Mouse (Mus musculus): Measurements from ENCODE around the gene Hs2st1. TPM values are rescaled to one million over a fixed set of nuclear protein-coding genes. Genes with fewer than 3 reads are reported as not detected.

Hs2st1 gene
- polyA plus RNA-seq, 1 experiment from 2014 or later, result 12.7 TPM

GRCm38 (mm10) chr3:144604205-144604604 is 34.2 kb upstream of the Hs2st1 start:
- WGBS, result 77% methylated on average over 7 of the region's 7 CpGs
- Histone ChIP-seq H3K36me3 (replicated peaks) (peaks cover 25% of the 10 kb centered on the region), H3K4me3 (no peak overlapping the region), H3K27me3 (replicated peaks; ENCODE audit: low read depth, poor library complexity, severe bottlenecking) (no peaks in the 10 kb centered on the region), H3K4me1 (peaks cover 7% of the 10 kb centered on the region), H3K9me3 (no peaks in the 10 kb centered on the region), H3K27ac (replicated peaks) (no peak overlapping the region)
- no peak for DNase-seq (ENCODE audit: low spot score)

- no peak for DNase-seq (ENCODE audit: low spot score)
These were observed 33.6 kb upstream of the Hs2st1 start for GRCm38 (mm10) chr3:144603558-144603957.

GRCm38 (mm10) chr3:144602819-144603218 is 32.8 kb upstream of the Hs2st1 start:
- peaks cover 36% of the 10 kb centered on the region for H3K36me3 ChIP-seq (replicated peaks)
- no peaks in the 10 kb centered on the region for H3K9me3 ChIP-seq
- H3K4me1 ChIP-seq, result peaks cover 7% of the 10 kb centered on the region
- DNase-seq (ENCODE audit: low spot score), result no peak
- H3K27me3 ChIP-seq (replicated peaks; ENCODE audit: low read depth, poor library complexity, severe bottlenecking), result no peaks in the 10 kb centered on the region
- H3K27ac ChIP-seq (replicated peaks), result no peak overlapping the region
- H3K4me3 ChIP-seq, result no peak overlapping the region
- WGBS, result 73% methylated on average over 7 of the region's 7 CpGs

More at GRCm38 (mm10) chr3:144603558-144603957, 33.6 kb upstream of the Hs2st1 start:
- peaks cover 29% of the 10 kb centered on the region for H3K36me3 ChIP-seq (replicated peaks)
- no peak overlapping the region for H3K27ac ChIP-seq (replicated peaks)
- no peaks in the 10 kb centered on the region for H3K27me3 ChIP-seq (replicated peaks; ENCODE audit: low read depth, poor library complexity, severe bottlenecking)
- WGBS, result 85% methylated on average over 3 of the region's 3 CpGs
- H3K4me3 ChIP-seq, result no peak overlapping the region
- no peaks in the 10 kb centered on the region for H3K9me3 ChIP-seq
- H3K4me1 ChIP-seq, result peaks cover 7% of the 10 kb centered on the region

- Histone ChIP-seq H3K36me3 (replicated peaks) (peaks cover 39% of the 10 kb centered on the region), H3K4me3 (no peak overlapping the region), H3K27ac (replicated peaks) (no peak overlapping the region), H3K27me3 (replicated peaks; ENCODE audit: low read depth, poor library complexity, severe bottlenecking) (no peaks in the 10 kb centered on the region), H3K9me3 (no peaks in the 10 kb centered on the region), H3K4me1 (peaks cover 7% of the 10 kb centered on the region)
- no peak for DNase-seq (ENCODE audit: low spot score)
- 69% methylated on average over 4 of the region's 4 CpGs for WGBS
These were observed 32.4 kb upstream of the Hs2st1 start for GRCm38 (mm10) chr3:144602413-144602812.

- H3K4me1 ChIP-seq, result peaks cover 7% of the 10 kb centered on the region
- H3K27ac ChIP-seq (replicated peaks), result no peak overlapping the region
- 89% methylated on average over 12 of the region's 12 CpGs for WGBS
- no peaks in the 10 kb centered on the region for H3K27me3 ChIP-seq (replicated peaks; ENCODE audit: low read depth, poor library complexity, severe bottlenecking)
- no peaks in the 10 kb centered on the region for H3K9me3 ChIP-seq
- no peak for DNase-seq (ENCODE audit: low spot score)
- H3K4me3 ChIP-seq, result no peak overlapping the region
- peaks cover 75% of the 10 kb centered on the region for H3K36me3 ChIP-seq (replicated peaks)
These were observed 27.9 kb upstream of the Hs2st1 start for GRCm38 (mm10) chr3:144597790-144598467.

GRCm38 (mm10) chr3:144597121-144597520 is 27.1 kb upstream of the Hs2st1 start:
- no peak for DNase-seq (ENCODE audit: low spot score)
- peaks cover 79% of the 10 kb centered on the region for H3K36me3 ChIP-seq (replicated peaks)
- 83% methylated on average over 4 of the region's 4 CpGs for WGBS

GRCm38 (mm10) chr3:144592992-144593785 is 23.2 kb upstream of the Hs2st1 start:
- peaks cover 84% of the 10 kb centered on the region for H3K36me3 ChIP-seq (replicated peaks)
- WGBS, result 84% methylated on average over 9 of the region's 9 CpGs
- DNase-seq (ENCODE audit: low spot score), result no peak

More at GRCm38 (mm10) chr3:144597121-144597520, 27.1 kb upstream of the Hs2st1 start:
- H3K9me3 ChIP-seq, result no peaks in the 10 kb centered on the region
- no peak overlapping the region for H3K27ac ChIP-seq (replicated peaks)
- no peak overlapping the region for H3K4me3 ChIP-seq
- no peaks in the 10 kb centered on the region for H3K4me1 ChIP-seq
- no peaks in the 10 kb centered on the region for H3K27me3 ChIP-seq (replicated peaks; ENCODE audit: low read depth, poor library complexity, severe bottlenecking)

GRCm38 (mm10) chr3:144589189-144589890 is 19.4 kb upstream of the Hs2st1 start:
- H3K27me3 ChIP-seq (replicated peaks; ENCODE audit: low read depth, poor library complexity, severe bottlenecking), result no peaks in the 10 kb centered on the region
- DNase-seq (ENCODE audit: low spot score), result no peak

More at GRCm38 (mm10) chr3:144592992-144593785, 23.2 kb upstream of the Hs2st1 start:
- Histone ChIP-seq H3K27ac (replicated peaks) (no peak overlapping the region), H3K4me3 (no peak overlapping the region), H3K4me1 (no peaks in the 10 kb centered on the region), H3K9me3 (no peaks in the 10 kb centered on the region), H3K27me3 (replicated peaks; ENCODE audit: low read depth, poor library complexity, severe bottlenecking) (no peaks in the 10 kb centered on the region)

GRCm38 (mm10) chr3:144586731-144587130 is 16.8 kb upstream of the Hs2st1 start:
- no peaks in the 10 kb centered on the region for H3K4me1 ChIP-seq
- WGBS, result 93% methylated on average over 7 of the region's 7 CpGs
- no peaks in the 10 kb centered on the region for H3K9me3 ChIP-seq
- peaks cover 90% of the 10 kb centered on the region for H3K36me3 ChIP-seq (replicated peaks)
- no peak overlapping the region for H3K27ac ChIP-seq (replicated peaks)
- DNase-seq (ENCODE audit: low spot score), result no peak
- H3K27me3 ChIP-seq (replicated peaks; ENCODE audit: low read depth, poor library complexity, severe bottlenecking), result no peaks in the 10 kb centered on the region
- H3K4me3 ChIP-seq, result no peak overlapping the region

More at GRCm38 (mm10) chr3:144589189-144589890, 19.4 kb upstream of the Hs2st1 start:
- Histone ChIP-seq H3K36me3 (replicated peaks) (peaks cover 83% of the 10 kb centered on the region), H3K4me3 (no peak overlapping the region), H3K27ac (replicated peaks) (no peak overlapping the region), H3K4me1 (no peaks in the 10 kb centered on the region), H3K9me3 (no peaks in the 10 kb centered on the region)
- WGBS, result 90% methylated on average over 8 of the region's 8 CpGs

GRCm38 (mm10) chr3:144584789-144585553 is 15.0 kb upstream of the Hs2st1 start:
- Histone ChIP-seq H3K27ac (replicated peaks) (no peak overlapping the region), H3K9me3 (no peaks in the 10 kb centered on the region), H3K4me1 (no peaks in the 10 kb centered on the region), H3K36me3 (replicated peaks) (peaks cover 89% of the 10 kb centered on the region), H3K4me3 (no peak overlapping the region), H3K27me3 (replicated peaks; ENCODE audit: low read depth, poor library complexity, severe bottlenecking) (no peaks in the 10 kb centered on the region)
- WGBS, result 89% methylated on average over 6 of the region's 6 CpGs
- DNase-seq (ENCODE audit: low spot score), result no peak

GRCm38 (mm10) chr3:144583789-144584188 is 13.8 kb upstream of the Hs2st1 start:
- WGBS, result 77% methylated on average over 5 of the region's 5 CpGs
- no peaks in the 10 kb centered on the region for H3K4me1 ChIP-seq
- H3K27me3 ChIP-seq (replicated peaks; ENCODE audit: low read depth, poor library complexity, severe bottlenecking), result no peaks in the 10 kb centered on the region
- peaks cover 91% of the 10 kb centered on the region for H3K36me3 ChIP-seq (replicated peaks)
- H3K27ac ChIP-seq (replicated peaks), result no peak overlapping the region
- H3K4me3 ChIP-seq, result no peak overlapping the region
- H3K9me3 ChIP-seq, result no peaks in the 10 kb centered on the region
- DNase-seq (ENCODE audit: low spot score), result no peak

- peaks cover 91% of the 10 kb centered on the region for H3K36me3 ChIP-seq (replicated peaks)
- no peaks in the 10 kb centered on the region for H3K4me1 ChIP-seq
- H3K27ac ChIP-seq (replicated peaks), result no peak overlapping the region
- H3K27me3 ChIP-seq (replicated peaks; ENCODE audit: low read depth, poor library complexity, severe bottlenecking), result no peaks in the 10 kb centered on the region
- WGBS, result 94% methylated on average over 4 of the region's 4 CpGs
- no peak overlapping the region for H3K4me3 ChIP-seq
- no peaks in the 10 kb centered on the region for H3K9me3 ChIP-seq
- DNase-seq (ENCODE audit: low spot score), result no peak
These were observed 12.3 kb upstream of the Hs2st1 start for GRCm38 (mm10) chr3:144582306-144582705.
